Mouse (Mus musculus) brain, embryonic 14.5 days (tissue): ENCODE results near the gene Rnase4.

Experiments used
- CTCF ChIP-seq: fragments of 200-500 bp; IDR thresholded peaks from 2 replicates; pipeline ENCODE4 v1.5.1; 2012; ENCODE audit warnings: inconsistent platforms, mild to moderate bottlenecking, moderate library complexity, borderline replicate concordance; ENCODE audit not compliant: insufficient read depth, insufficient read length; ENCODE audit errors: extremely low read depth
- POLR2A ChIP-seq: fragments of 200-500 bp; IDR thresholded peaks from 2 replicates; pipeline ENCODE4 v1.6.1; 2012; ENCODE audit warnings: mild to moderate bottlenecking, inconsistent platforms, borderline replicate concordance; ENCODE audit not compliant: poor library complexity, insufficient read depth, insufficient read length, severe bottlenecking; ENCODE audit errors: extremely low read depth

GRCm38 (mm10) chr14:51090921-51091900 is at the start of gene Rnase4, which contains the start of gene Ang:
- TF ChIP-seq CTCF (no peak), POLR2A (no peak)
